Mouse (Mus musculus) spleen, adult 18-20 months (tissue): ENCODE measurements around the gene Scd4.

Experiments used
- DNase-seq, 2 experiments: peaks; one replicate each; pipeline ENCODE4 v3.0.0; 2022; ENCODE audit warnings: mixed read lengths in 2 of 2

The Scd4 gene

GRCm38 (mm10) chr19:44332833-44333623 lies at the start of gene Scd4:
Gene Scd4 (plus strand): TSS chr19:44333092.
- no peak for DNase-seq

- no peak for DNase-seq
Measured at GRCm38 (mm10) chr19:44283157-44284024, 49.5 kb upstream of the Scd4 start.

GRCm38 (mm10) chr19:44284025-44284695 lies 48.7 kb upstream of the Scd4 start:
- peak; percentile 80 to 86 for DNase-seq

- DNase-seq, result no peak
Measured at GRCm38 (mm10) chr19:44284723-44285122, 48.2 kb upstream of the Scd4 start.

- DNase-seq, result no peak
Measured at GRCm38 (mm10) chr19:44285554-44285953, 47.3 kb upstream of the Scd4 start.

- no peak for DNase-seq
Measured at GRCm38 (mm10) chr19:44286109-44286508, 46.8 kb upstream of the Scd4 start.

GRCm38 (mm10) chr19:44287415-44288110 lies 45.3 kb upstream of the Scd4 start:
- no peak for DNase-seq

GRCm38 (mm10) chr19:44292083-44292482 lies 40.8 kb upstream of the Scd4 start:
- DNase-seq, result no peak

GRCm38 (mm10) chr19:44292483-44292882 lies 40.4 kb upstream of the Scd4 start:
- no peak for DNase-seq

GRCm38 (mm10) chr19:44292941-44293768 lies 39.7 kb upstream of the Scd4 start, which contains the start of gene Scd2:
Gene Scd2 (plus strand): TSS chr19:44293674.
- no peak for DNase-seq

- DNase-seq, result peak; percentile 65 to 70
Measured at GRCm38 (mm10) chr19:44293769-44294551, 38.9 kb upstream of the Scd4 start.

GRCm38 (mm10) chr19:44294588-44295041 lies 38.3 kb upstream of the Scd4 start:
- peak; percentile 81 to 90 for DNase-seq

GRCm38 (mm10) chr19:44295251-44295650 lies 37.6 kb upstream of the Scd4 start:
- DNase-seq, result peak in 1 of 2 experiments; percentile 17

GRCm38 (mm10) chr19:44295741-44296140 lies 37.2 kb upstream of the Scd4 start:
- DNase-seq, result peak; percentile 76 to 89

GRCm38 (mm10) chr19:44296186-44296585 lies 36.7 kb upstream of the Scd4 start:
- no peak for DNase-seq

GRCm38 (mm10) chr19:44297068-44297760 lies 35.7 kb upstream of the Scd4 start:
- DNase-seq, result no peak

- DNase-seq, result no peak
Measured at GRCm38 (mm10) chr19:44297862-44298261, 35.0 kb upstream of the Scd4 start.

- DNase-seq, result no peak
Measured at GRCm38 (mm10) chr19:44299078-44299477, 33.8 kb upstream of the Scd4 start.

GRCm38 (mm10) chr19:44299902-44300301 lies 33.0 kb upstream of the Scd4 start:
- no peak for DNase-seq

GRCm38 (mm10) chr19:44300520-44300919 lies 32.4 kb upstream of the Scd4 start:
- no peak for DNase-seq
